Mouse (Mus musculus) testis, adult 2 months (tissue): ENCODE data around the gene Alkbh8.
"Not testable (repeated sequence)": the region's sequence is repeated elsewhere in the genome, so short reads cannot be mapped to it uniquely, and the experiment has no call there.

Experiments used
- CTCF ChIP-seq: fragments of 200-500 bp; IDR thresholded peaks from 2 replicates; pipeline ENCODE4 v1.5.1; 2012; ENCODE audit warnings: low read depth, mild to moderate bottlenecking, inconsistent platforms, low read length, moderate library complexity; ENCODE audit not compliant: control insufficient read depth, insufficient read depth, insufficient replicate concordance
- POLR2A ChIP-seq: fragments of 200-500 bp; IDR thresholded peaks from 2 replicates; pipeline ENCODE4 v1.6.1; 2012; ENCODE audit warnings: low read depth, mild to moderate bottlenecking, inconsistent platforms, low read length, moderate library complexity; ENCODE audit not compliant: control insufficient read depth

GRCm38 (mm10) chr9:3327342-3328053 is 7.4 kb upstream of the Alkbh8 start:
- not testable (repeated sequence) for TF ChIP-seq CTCF, POLR2A
